Mouse (Mus musculus) lung, adult 2 months (tissue): ENCODE measurements around the gene Ptpn18. TPM values are rescaled to one million over a fixed set of nuclear protein-coding genes. Genes with fewer than 3 reads are reported as not detected.
"Not testable (repeated sequence)": the region's sequence is repeated elsewhere in the genome, so short reads cannot be mapped to it uniquely, and the experiment has no call there.

Experiments used
- DNase-seq: peaks from one replicate; pipeline ENCODE4 v3.0.0; 2022
- H3K4me1 ChIP-seq: fragments of 200-500 bp; 2 replicates; pipeline ENCODE4 v1.6.1; 2011; ENCODE audit warnings: low read length; ENCODE audit not compliant: control insufficient read depth, insufficient read depth
- H3K4me3 ChIP-seq: fragments of 200-500 bp; replicated peaks from 2 replicates; pipeline ENCODE3; 2011; ENCODE audit warnings: low read depth, mild to moderate bottlenecking, control low read depth, low read length; ENCODE audit errors: extremely low read depth
- CTCF ChIP-seq: fragments of 200-500 bp; IDR thresholded peaks from 2 replicates; pipeline ENCODE4 v1.5.1; 2011; ENCODE audit warnings: mild to moderate bottlenecking, low read length, control low read depth; ENCODE audit not compliant: insufficient read depth
- POLR2A ChIP-seq: fragments of 200-500 bp; IDR thresholded peaks from 2 replicates; pipeline ENCODE4 v1.6.1; 2011; ENCODE audit warnings: low read depth, mild to moderate bottlenecking, control low read depth, low read length, borderline replicate concordance; ENCODE audit errors: extremely low read depth
- WGBS: fragments of 180-500 bp; shearing (Covaris S2); methylation state at CpG from one replicate; pipeline ENCODE4 v1.1.7; 2018; 5-methylcytosine and 5-hydroxymethylcytosine counted together
- polyA plus RNA-seq: library from polyadenylated mRNA; depleted of rRNA; stranded (reverse); fragments of >200 nt; gene quantifications from 2 replicates; pipeline ENCODE4 v1.2.3, GENCODE M21; 2012

Ptpn18 gene
- polyA plus RNA-seq, 1 experiment: 95.1 TPM

- no peak for DNase-seq
- WGBS: 34% methylated on average over 8 of the region's 8 CpGs
- TF ChIP-seq POLR2A (no peak), CTCF (no peak)
- H3K4me1 ChIP-seq: peaks cover 4% of the 10 kb centered on the region
- peak overlapping the region; percentile 76 for H3K4me3 ChIP-seq
These were observed 24.0 kb upstream of the Ptpn18 start for GRCm38 (mm10) chr1:34435371-34436120.

GRCm38 (mm10) chr1:34436374-34436773, 23.2 kb upstream of the Ptpn18 start:
- TF ChIP-seq CTCF (no peak), POLR2A (no peak)
- H3K4me3 ChIP-seq: no peak overlapping the region
- DNase-seq: no peak
- H3K4me1 ChIP-seq: peaks cover 6% of the 10 kb centered on the region
- 90% methylated on average over 3 of the region's 3 CpGs for WGBS

GRCm38 (mm10) chr1:34437366-34437765, 22.2 kb upstream of the Ptpn18 start:
- not testable (repeated sequence) for H3K4me3 ChIP-seq, DNase-seq, H3K4me1 ChIP-seq
- WGBS: 95% methylated on average over 8 of the region's 8 CpGs

- DNase-seq: no peak
- Histone ChIP-seq H3K4me1 (peaks cover 6% of the 10 kb centered on the region), H3K4me3 (peak overlapping the region; percentile 88)
- no peak for TF ChIP-seq CTCF
- no peak for TF ChIP-seq POLR2A
- 42% methylated on average over 14 of the region's 20 CpGs for WGBS
These were observed 21.0 kb upstream of the Ptpn18 start for GRCm38 (mm10) chr1:34438381-34439051.

GRCm38 (mm10) chr1:34439215-34439960, 20.2 kb upstream of the Ptpn18 start, which contains the start of the genes Ccdc115 and Imp4:
Gene Ccdc115 (minus strand): TSS chr1:34439672.
Gene Imp4 (plus strand): TSS chr1:34439851.
- under 1% methylated on average over 48 of the region's 48 CpGs for WGBS
- TF ChIP-seq POLR2A: peak; percentile 86; the same call in 1 of the 2 replicates
- TF ChIP-seq CTCF: no peak
- DNase-seq: peak; percentile 91
- peak within 1 kb of the TSS; percentile 89 for H3K4me3 ChIP-seq
- peaks cover 2% of the 10 kb centered on the region; the same call in 1 of the 2 replicates for H3K4me1 ChIP-seq

GRCm38 (mm10) chr1:34439961-34440630, 19.5 kb upstream of the Ptpn18 start:
- DNase-seq: no peak
- TF ChIP-seq CTCF (peak; percentile 30; the same call in 1 of the 2 replicates), POLR2A (no peak)
- peaks cover 2% of the 10 kb centered on the region; the same call in 1 of the 2 replicates for H3K4me1 ChIP-seq
- WGBS: 7% methylated on average over 31 of the region's 31 CpGs
- peak overlapping the region; percentile 71 for H3K4me3 ChIP-seq

- Histone ChIP-seq H3K4me1 (peaks cover 2% of the 10 kb centered on the region; the same call in 1 of the 2 replicates), H3K4me3 (no peak overlapping the region)
- 91% methylated on average over 6 of the region's 6 CpGs for WGBS
- DNase-seq: no peak
- TF ChIP-seq POLR2A (no peak), CTCF (no peak)
These were observed 16.4 kb upstream of the Ptpn18 start for GRCm38 (mm10) chr1:34443124-34443523.

GRCm38 (mm10) chr1:34458431-34458830, 1.1 kb upstream of the Ptpn18 start:
- TF ChIP-seq POLR2A (no peak), CTCF (no peak)
- no peak overlapping the region for H3K4me3 ChIP-seq
- no peaks in the 10 kb centered on the region for H3K4me1 ChIP-seq
- 46% methylated on average over 8 of the region's 8 CpGs for WGBS
- DNase-seq: no peak

GRCm38 (mm10) chr1:34460061-34460441, 489 bp downstream of the Ptpn18 start:
- 4% methylated on average over 15 of the region's 15 CpGs for WGBS
- DNase-seq: no peak
- no peak for TF ChIP-seq POLR2A
- TF ChIP-seq CTCF: no peak
- Histone ChIP-seq H3K4me3 (peak overlapping the region; percentile 83), H3K4me1 (no peaks in the 10 kb centered on the region)
